Mouse (Mus musculus) CH12.LX (cell line): ENCODE data around the gene Galnt4.

Source experiments
- BHLHE40 ChIP-seq: IDR thresholded peaks from 2 replicates; pipeline ENCODE4 v1.6.1; 2011; ENCODE audit warnings: mild to moderate bottlenecking, low read depth, low read length, improper control_type of control experiment
- CHD1 ChIP-seq: IDR thresholded peaks from 2 replicates; pipeline ENCODE4 v1.6.1; 2012; ENCODE audit warnings: low read depth, low read length, improper control_type of control experiment, inconsistent platforms
- CHD2 ChIP-seq: IDR thresholded peaks from 2 replicates; pipeline ENCODE4 v1.6.1; 2011; ENCODE audit warnings: low read length, improper control_type of control experiment
- CTCF ChIP-seq, 2 experiments: IDR thresholded peaks in 1 of 2; conservative IDR thresholded peaks in 1 of 2; 2 replicates each; pipeline ENCODE4 v1.5.1; 2011 to 2012; ENCODE audit warnings: low read depth in 2 of 2, low read length in 2 of 2, improper control_type of control experiment in 1 of 2, inconsistent platforms in 1 of 2, mild to moderate bottlenecking in 1 of 2, moderate library complexity in 1 of 2
- MEF2A ChIP-seq: IDR thresholded peaks from 2 replicates; pipeline ENCODE4 v1.6.1; 2014; ENCODE audit warnings: low read depth, mild to moderate bottlenecking, inconsistent platforms, low read length, improper control_type of control experiment, borderline replicate concordance
- USF1 ChIP-seq: IDR thresholded peaks from 2 replicates; pipeline ENCODE4 v1.6.1; 2014; ENCODE audit warnings: low read depth, mild to moderate bottlenecking, inconsistent platforms, low read length, improper control_type of control experiment
- USF2 ChIP-seq: conservative IDR thresholded peaks from 2 replicates; pipeline ENCODE4 v1.6.1; 2011; ENCODE audit warnings: low read depth, low read length, improper control_type of control experiment

DNA sequence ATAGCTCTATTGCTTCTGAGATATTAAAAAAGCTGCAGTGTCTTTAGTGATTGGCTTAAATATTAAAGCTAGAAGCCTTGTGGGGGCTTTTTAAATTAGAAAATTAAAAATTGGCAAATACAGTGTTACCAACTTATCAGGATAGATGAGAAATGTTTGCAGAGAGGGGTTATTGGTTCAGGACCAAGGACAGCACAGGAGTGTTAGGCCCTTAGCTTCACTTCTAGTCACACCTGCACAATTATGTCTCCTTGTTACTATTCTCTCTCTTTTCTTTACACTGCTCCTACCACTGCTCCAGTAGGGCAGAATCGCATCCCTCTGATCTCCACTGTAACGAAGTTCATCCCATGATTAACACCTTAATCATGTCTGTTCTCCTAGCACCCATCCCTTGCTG lies 12.8 kb upstream of the Galnt4 start:
- TF ChIP-seq USF1 (no peak), USF2 (no peak), CHD1 (no peak), MEF2A (no peak), BHLHE40 (no peak), CTCF (conservative IDR thresholded peaks at IDR 0.05 in 1 of 2, IDR thresholded peaks at IDR 0.05 in 1 of 2; ENCODE audit: low read depth in 2 of 2, low read length in 2 of 2) (no peak), CHD2 (no peak)
